Mouse (Mus musculus): ENCODE measurements at regions not wholly inside any gene's neighbourhood (a gene's known extent, or its start where the extent isn't known, plus 50 kb on each side); places are given as distances from the start of the nearest gene placed in this dataset.

- DNase-seq = no peak
These were observed 263.3 kb upstream of the Gm15217 start for GRCm38 (mm10) chr14:46115950-46116349.

GRCm38 (mm10) chr14:46126541-46126940, 252.7 kb upstream of the Gm15217 start:
- DNase-seq = no peak

- no peak for DNase-seq
These were observed 249.5 kb upstream of the Gm15217 start for GRCm38 (mm10) chr14:46129762-46130161.

- peak in 1 of 2 experiments; percentile 42 for DNase-seq
These were observed 235.0 kb upstream of the Gm15217 start for GRCm38 (mm10) chr14:46144175-46144574.

GRCm38 (mm10) chr14:46144707-46145106, 234.5 kb upstream of the Gm15217 start:
- peak in 1 of 2 experiments; percentile 27 for DNase-seq

GRCm38 (mm10) chr14:46145584-46145983, 233.6 kb upstream of the Gm15217 start:
- DNase-seq = no peak

- no peak for DNase-seq
These were observed 230.0 kb upstream of the Gm15217 start for GRCm38 (mm10) chr14:46149073-46149661.

GRCm38 (mm10) chr14:46158741-46159140, 220.5 kb upstream of the Gm15217 start:
- no peak for DNase-seq

GRCm38 (mm10) chr14:46172181-46172874, 206.9 kb upstream of the Gm15217 start:
- no peak for DNase-seq

- DNase-seq = no peak
These were observed 206.3 kb upstream of the Gm15217 start for GRCm38 (mm10) chr14:46172875-46173324.

- DNase-seq = no peak
These were observed 204.8 kb upstream of the Gm15217 start for GRCm38 (mm10) chr14:46174386-46174785.

- no peak for DNase-seq
These were observed 203.7 kb upstream of the Gm15217 start for GRCm38 (mm10) chr14:46175291-46176216.

- DNase-seq = no peak
These were observed 200.2 kb upstream of the Gm15217 start for GRCm38 (mm10) chr14:46179024-46179423.

GRCm38 (mm10) chr14:46191639-46192399, 187.4 kb upstream of the Gm15217 start:
- DNase-seq = no peak

- no peak for DNase-seq
These were observed 185.6 kb upstream of the Gm15217 start for GRCm38 (mm10) chr14:46193577-46193976.

GRCm38 (mm10) chr14:46195939-46196338, 183.3 kb upstream of the Gm15217 start:
- no peak for DNase-seq

- DNase-seq = no peak
These were observed 176.4 kb upstream of the Gm15217 start for GRCm38 (mm10) chr14:46202818-46203217.

GRCm38 (mm10) chr14:46220483-46220882, 158.7 kb upstream of the Gm15217 start:
- no peak for DNase-seq

GRCm38 (mm10) chr14:46221897-46222669, 157.1 kb upstream of the Gm15217 start:
- no peak for DNase-seq

GRCm38 (mm10) chr14:46223008-46223407, 156.2 kb upstream of the Gm15217 start:
- DNase-seq = no peak

- no peak for DNase-seq
These were observed 154.7 kb upstream of the Gm15217 start for GRCm38 (mm10) chr14:46224421-46224950.
